Mouse (Mus musculus): ENCODE data around the gene Cox8c. TPM values are rescaled to one million over a fixed set of nuclear protein-coding genes. Genes with fewer than 3 reads are reported as not detected.

The Cox8c gene
- total RNA-seq, 1 experiment, result 0.80 TPM

DNA sequence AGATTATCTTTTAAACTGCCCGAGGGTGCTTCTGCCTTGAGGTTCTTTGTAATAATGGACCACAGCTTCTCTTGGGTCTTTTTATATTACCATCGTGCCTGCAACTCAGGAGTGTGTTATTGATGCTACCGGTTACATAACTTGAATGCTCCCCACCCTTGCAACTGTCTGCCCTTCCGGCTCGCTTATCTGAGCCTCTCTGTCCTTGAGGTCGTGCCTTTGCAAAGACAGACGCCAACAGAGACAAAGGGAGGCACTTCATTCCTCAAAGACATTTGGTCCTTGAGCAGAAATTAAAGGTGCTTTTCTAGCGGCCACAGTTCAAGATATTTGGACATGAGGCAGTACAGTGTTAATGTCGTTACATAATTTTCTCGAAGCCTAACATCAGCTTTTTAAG lies 11.8 kb upstream of the Cox8c start:
- H3K9me3 ChIP-seq (ENCODE audit: control insufficient read depth, insufficient read depth, low read depth, low read length), result no peaks in the 10 kb centered on the region
- no peak overlapping the region for H3K9ac ChIP-seq (ENCODE audit: insufficient read depth, low read depth, low read length, poor library complexity, severe bottlenecking)
- in situ Hi-C loops (cut with MboI; ENCODE audit: low sequenced_read_pairs in 2 of 2, unreplicated experiment in 2 of 2), result no loop called here
- H3K4me1 ChIP-seq (ENCODE audit: control insufficient read depth in 2 of 2, insufficient read depth in 2 of 2, low read length in 2 of 2, poor library complexity in 1 of 2), result no peaks in the 10 kb centered on the region
- no peak overlapping the region for H3K27ac ChIP-seq (ENCODE audit: insufficient read depth, low read depth, low read length, poor library complexity, severe bottlenecking)
- TF ChIP-seq ZNF384 (IDR thresholded peaks at IDR 0.05; ENCODE audit: low read depth, low read length) (no peak), MAFK (IDR thresholded peaks at IDR 0.05; ENCODE audit: insufficient read depth, low read depth, low read length) (no peak), HCFC1 (IDR thresholded peaks at IDR 0.05; ENCODE audit: borderline replicate concordance, insufficient read depth, low read length) (no peak), CHD2 (IDR thresholded peaks at IDR 0.05; ENCODE audit: low read depth, low read length) (no peak), ZC3H11A (IDR thresholded peaks at IDR 0.05; ENCODE audit: borderline replicate concordance, low read depth, low read length) (no peak)
- no peaks in the 10 kb centered on the region for H3K36me3 ChIP-seq (ENCODE audit: control insufficient read depth, insufficient read depth, low read length, poor library complexity, severe bottlenecking)
- no peak for DNase-seq (ENCODE audit: low read depth, low spot score)
- H3K4me3 ChIP-seq (ENCODE audit: insufficient read depth in 1 of 2, low read depth in 1 of 2, low read length in 2 of 2, poor library complexity in 1 of 2, severe bottlenecking in 1 of 2), result no peak overlapping the region

GRCm38 (mm10) chr12:102888568-102888967 lies 10.5 kb upstream of the Cox8c start:
- H3K4me3 ChIP-seq (ENCODE audit: insufficient read depth in 1 of 2, low read depth in 1 of 2, low read length in 2 of 2, poor library complexity in 1 of 2, severe bottlenecking in 1 of 2), result no peak overlapping the region
- no peaks in the 10 kb centered on the region for H3K4me1 ChIP-seq (ENCODE audit: control insufficient read depth in 2 of 2, insufficient read depth in 2 of 2, low read length in 2 of 2, poor library complexity in 1 of 2)
- H3K9me3 ChIP-seq (ENCODE audit: control insufficient read depth, insufficient read depth, low read depth, low read length), result no peaks in the 10 kb centered on the region
- in situ Hi-C loops (cut with MboI; ENCODE audit: low sequenced_read_pairs in 2 of 2, unreplicated experiment in 2 of 2), result no loop called here
- TF ChIP-seq CHD2 (IDR thresholded peaks at IDR 0.05; ENCODE audit: low read depth, low read length), result no peak
- no peak for TF ChIP-seq MAFK (IDR thresholded peaks at IDR 0.05; ENCODE audit: insufficient read depth, low read depth, low read length)
- no peak for TF ChIP-seq ZNF384 (IDR thresholded peaks at IDR 0.05; ENCODE audit: low read depth, low read length)
- no peak for TF ChIP-seq HCFC1 (IDR thresholded peaks at IDR 0.05; ENCODE audit: borderline replicate concordance, insufficient read depth, low read length)
- no peak for TF ChIP-seq ZC3H11A (IDR thresholded peaks at IDR 0.05; ENCODE audit: borderline replicate concordance, low read depth, low read length)
- no peak overlapping the region for H3K27ac ChIP-seq (ENCODE audit: insufficient read depth, low read depth, low read length, poor library complexity, severe bottlenecking)
- DNase-seq (ENCODE audit: low read depth, low spot score), result no peak
- H3K9ac ChIP-seq (ENCODE audit: insufficient read depth, low read depth, low read length, poor library complexity, severe bottlenecking), result no peak overlapping the region
- no peaks in the 10 kb centered on the region for H3K36me3 ChIP-seq (ENCODE audit: control insufficient read depth, insufficient read depth, low read length, poor library complexity, severe bottlenecking)

DNA sequence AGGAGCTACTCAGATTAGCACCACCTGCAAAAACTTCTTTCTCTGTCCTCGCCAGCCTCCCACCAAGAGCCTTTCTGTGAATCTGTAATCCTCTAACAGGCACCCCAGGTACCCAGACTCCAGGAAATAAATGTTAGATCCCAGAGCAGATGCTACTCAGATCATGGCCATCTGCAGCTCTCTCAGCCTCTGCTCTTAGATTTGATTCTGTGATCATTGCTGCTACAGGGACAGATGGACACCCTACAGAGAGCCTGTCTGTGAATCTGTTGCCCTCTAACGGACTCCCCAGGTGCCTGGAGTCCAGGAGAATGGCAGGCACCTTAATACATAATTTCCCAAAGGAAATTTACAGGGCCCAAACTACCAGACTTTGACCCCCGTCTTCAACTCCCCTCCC lies 9.1 kb downstream of the Cox8c start:
- Histone ChIP-seq H3K4me1 (ENCODE audit: control insufficient read depth in 2 of 2, insufficient read depth in 2 of 2, low read length in 2 of 2, poor library complexity in 1 of 2) (no peaks in the 10 kb centered on the region), H3K27ac (ENCODE audit: insufficient read depth, low read depth, low read length, poor library complexity, severe bottlenecking) (no peak overlapping the region), H3K9ac (ENCODE audit: insufficient read depth, low read depth, low read length, poor library complexity, severe bottlenecking) (no peak overlapping the region), H3K4me3 (ENCODE audit: insufficient read depth in 1 of 2, low read depth in 1 of 2, low read length in 2 of 2, poor library complexity in 1 of 2, severe bottlenecking in 1 of 2) (no peak overlapping the region), H3K36me3 (ENCODE audit: control insufficient read depth, insufficient read depth, low read length, poor library complexity, severe bottlenecking) (no peaks in the 10 kb centered on the region), H3K9me3 (ENCODE audit: control insufficient read depth, insufficient read depth, low read depth, low read length) (no peaks in the 10 kb centered on the region)
- TF ChIP-seq CHD2 (IDR thresholded peaks at IDR 0.05; ENCODE audit: low read depth, low read length) (no peak), MAFK (IDR thresholded peaks at IDR 0.05; ENCODE audit: insufficient read depth, low read depth, low read length) (no peak), ZNF384 (IDR thresholded peaks at IDR 0.05; ENCODE audit: low read depth, low read length) (no peak), ZC3H11A (IDR thresholded peaks at IDR 0.05; ENCODE audit: borderline replicate concordance, low read depth, low read length) (no peak), HCFC1 (IDR thresholded peaks at IDR 0.05; ENCODE audit: borderline replicate concordance, insufficient read depth, low read length) (no peak)
- DNase-seq (ENCODE audit: low read depth, low spot score), result no peak
- in situ Hi-C loops (cut with MboI; ENCODE audit: low sequenced_read_pairs in 2 of 2, unreplicated experiment in 2 of 2), result no loop called here

- no peaks in the 10 kb centered on the region for H3K36me3 ChIP-seq (ENCODE audit: control insufficient read depth, insufficient read depth, low read length, poor library complexity, severe bottlenecking)
- TF ChIP-seq ZC3H11A (IDR thresholded peaks at IDR 0.05; ENCODE audit: borderline replicate concordance, low read depth, low read length) (no peak), HCFC1 (IDR thresholded peaks at IDR 0.05; ENCODE audit: borderline replicate concordance, insufficient read depth, low read length) (no peak), ZNF384 (IDR thresholded peaks at IDR 0.05; ENCODE audit: low read depth, low read length) (no peak), MAFK (IDR thresholded peaks at IDR 0.05; ENCODE audit: insufficient read depth, low read depth, low read length) (no peak), CHD2 (IDR thresholded peaks at IDR 0.05; ENCODE audit: low read depth, low read length) (no peak)
- in situ Hi-C loops (cut with MboI; ENCODE audit: low sequenced_read_pairs in 2 of 2, unreplicated experiment in 2 of 2), result no loop called here
- H3K4me3 ChIP-seq (ENCODE audit: insufficient read depth in 1 of 2, low read depth in 1 of 2, low read length in 2 of 2, poor library complexity in 1 of 2, severe bottlenecking in 1 of 2), result no peak overlapping the region
- no peaks in the 10 kb centered on the region for H3K4me1 ChIP-seq (ENCODE audit: control insufficient read depth in 2 of 2, insufficient read depth in 2 of 2, low read length in 2 of 2, poor library complexity in 1 of 2)
- H3K9me3 ChIP-seq (ENCODE audit: control insufficient read depth, insufficient read depth, low read depth, low read length), result no peaks in the 10 kb centered on the region
- DNase-seq (ENCODE audit: low read depth, low spot score), result no peak
- H3K27ac ChIP-seq (ENCODE audit: insufficient read depth, low read depth, low read length, poor library complexity, severe bottlenecking), result no peak overlapping the region
- H3K9ac ChIP-seq (ENCODE audit: insufficient read depth, low read depth, low read length, poor library complexity, severe bottlenecking), result no peak overlapping the region
Observed at GRCm38 (mm10) chr12:102916073-102916472, 17.0 kb downstream of the Cox8c start.

DNA sequence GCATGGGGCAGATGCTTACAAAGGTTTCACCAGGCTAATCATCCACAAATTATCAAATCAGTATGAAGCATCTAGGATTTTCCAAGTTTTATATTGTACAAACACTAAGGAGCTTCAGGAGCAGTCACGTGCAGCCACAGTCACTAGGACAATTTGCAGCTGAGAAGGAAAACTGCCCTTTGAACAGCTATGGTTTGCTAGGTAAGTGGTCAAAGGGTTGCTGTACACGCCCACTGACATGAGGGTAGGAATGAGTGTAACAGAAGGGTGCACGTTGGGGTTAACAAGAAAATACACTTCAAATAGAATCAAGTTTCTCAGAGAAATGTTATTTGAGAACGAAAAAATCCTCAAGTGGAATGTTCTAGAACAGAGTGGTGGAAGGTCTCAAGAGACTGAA lies 30.6 kb downstream of the Cox8c start:
- Histone ChIP-seq H3K4me3 (ENCODE audit: insufficient read depth in 1 of 2, low read depth in 1 of 2, low read length in 2 of 2, poor library complexity in 1 of 2, severe bottlenecking in 1 of 2) (no peak overlapping the region), H3K4me1 (ENCODE audit: control insufficient read depth in 2 of 2, insufficient read depth in 2 of 2, low read length in 2 of 2, poor library complexity in 1 of 2) (no peaks in the 10 kb centered on the region), H3K27ac (ENCODE audit: insufficient read depth, low read depth, low read length, poor library complexity, severe bottlenecking) (no peak overlapping the region), H3K9me3 (ENCODE audit: control insufficient read depth, insufficient read depth, low read depth, low read length) (no peaks in the 10 kb centered on the region), H3K36me3 (ENCODE audit: control insufficient read depth, insufficient read depth, low read length, poor library complexity, severe bottlenecking) (no peaks in the 10 kb centered on the region), H3K9ac (ENCODE audit: insufficient read depth, low read depth, low read length, poor library complexity, severe bottlenecking) (no peak overlapping the region)
- DNase-seq (ENCODE audit: low read depth, low spot score), result no peak
- TF ChIP-seq ZNF384 (IDR thresholded peaks at IDR 0.05; ENCODE audit: low read depth, low read length), result no peak
- TF ChIP-seq CHD2 (IDR thresholded peaks at IDR 0.05; ENCODE audit: low read depth, low read length), result no peak
- no peak for TF ChIP-seq ZC3H11A (IDR thresholded peaks at IDR 0.05; ENCODE audit: borderline replicate concordance, low read depth, low read length)
- no peak for TF ChIP-seq HCFC1 (IDR thresholded peaks at IDR 0.05; ENCODE audit: borderline replicate concordance, insufficient read depth, low read length)
- TF ChIP-seq MAFK (IDR thresholded peaks at IDR 0.05; ENCODE audit: insufficient read depth, low read depth, low read length), result no peak
- in situ Hi-C loops (cut with MboI; ENCODE audit: low sequenced_read_pairs in 2 of 2, unreplicated experiment in 2 of 2), result no loop called here
